Mouse (Mus musculus): ENCODE results near the gene Ror2. TPM values are rescaled to one million over a fixed set of nuclear protein-coding genes. Genes with fewer than 3 reads are reported as not detected.

The Ror2 gene
- polyA plus RNA-seq, 1 experiment from 2014 or later = 13.4 TPM

GRCm38 (mm10) chr13:53158405-53159005, 127.4 kb downstream of the Ror2 start:
- Histone ChIP-seq H3K27me3 (ENCODE audit: control insufficient read depth, insufficient read depth, low read depth, low read length) (no peaks in the 10 kb centered on the region), H3K4me3 (ENCODE audit: low read length) (no peak overlapping the region), H3K36me3 (ENCODE audit: control insufficient read depth, insufficient read depth, low read length) (no peaks in the 10 kb centered on the region), H3K27ac (ENCODE audit: low read length) (no peak overlapping the region), H3K9me3 (ENCODE audit: control insufficient read depth, low read length) (no peaks in the 10 kb centered on the region), H3K4me1 (replicated peaks; ENCODE audit: control insufficient read depth, insufficient read depth, low read length) (peaks cover 40% of the 10 kb centered on the region), H3K9ac (ENCODE audit: low read length) (no peak overlapping the region), H3K4me2 (ENCODE audit: low read depth, low read length) (no peak overlapping the region)
- no peak; the same call in 1 of the 2 replicates for ATAC-seq (ENCODE audit: low read depth)
- 48% methylated on average over 9 of the region's 9 CpGs for whole genome bisulfite sequencing

GRCm38 (mm10) chr13:53156911-53157310, 129.0 kb downstream of the Ror2 start:
- no peak for ATAC-seq (ENCODE audit: low read depth)
- no peaks in the 10 kb centered on the region for H3K36me3 ChIP-seq (ENCODE audit: control insufficient read depth, insufficient read depth, low read length)
- no peak overlapping the region for H3K4me2 ChIP-seq (ENCODE audit: low read depth, low read length)
- no peaks in the 10 kb centered on the region for H3K27me3 ChIP-seq (ENCODE audit: control insufficient read depth, insufficient read depth, low read depth, low read length)
- H3K4me3 ChIP-seq (ENCODE audit: low read length) = no peak overlapping the region
- peaks cover 31% of the 10 kb centered on the region for H3K4me1 ChIP-seq (replicated peaks; ENCODE audit: control insufficient read depth, insufficient read depth, low read length)
- no peak overlapping the region for H3K27ac ChIP-seq (ENCODE audit: low read length)
- no peak overlapping the region for H3K9ac ChIP-seq (ENCODE audit: low read length)
- WGBS = 66% methylated on average over 15 of the region's 15 CpGs
- H3K9me3 ChIP-seq (ENCODE audit: control insufficient read depth, low read length) = no peaks in the 10 kb centered on the region

- no peak overlapping the region for H3K9ac ChIP-seq (ENCODE audit: low read length)
Measured at GRCm38 (mm10) chr13:53156282-53156681, 129.6 kb downstream of the Ror2 start.

GRCm38 (mm10) chr13:53145511-53145910, 140.4 kb downstream of the Ror2 start:
- Histone ChIP-seq H3K9ac (ENCODE audit: low read length) (no peak overlapping the region), H3K27ac (ENCODE audit: low read length) (no peak overlapping the region), H3K4me2 (ENCODE audit: low read depth, low read length) (no peak overlapping the region), H3K9me3 (ENCODE audit: control insufficient read depth, low read length) (no peaks in the 10 kb centered on the region), H3K4me3 (ENCODE audit: low read length) (no peak overlapping the region), H3K27me3 (ENCODE audit: control insufficient read depth, insufficient read depth, low read depth, low read length) (no peaks in the 10 kb centered on the region), H3K36me3 (ENCODE audit: control insufficient read depth, insufficient read depth, low read length) (no peaks in the 10 kb centered on the region), H3K4me1 (replicated peaks; ENCODE audit: control insufficient read depth, insufficient read depth, low read length) (0 out of 2 replicates have a peak, but pooled peaks cover 5% of the 10 kb centered on the region)
- no peak for ATAC-seq (ENCODE audit: low read depth)
- WGBS = 63% methylated on average over 3 of the region's 3 CpGs

More at GRCm38 (mm10) chr13:53156282-53156681, 129.6 kb downstream of the Ror2 start:
- Histone ChIP-seq H3K4me3 (ENCODE audit: low read length) (no peak overlapping the region), H3K4me1 (replicated peaks; ENCODE audit: control insufficient read depth, insufficient read depth, low read length) (peaks cover 37% of the 10 kb centered on the region), H3K27ac (ENCODE audit: low read length) (no peak overlapping the region), H3K27me3 (ENCODE audit: control insufficient read depth, insufficient read depth, low read depth, low read length) (no peaks in the 10 kb centered on the region), H3K4me2 (ENCODE audit: low read depth, low read length) (no peak overlapping the region), H3K9me3 (ENCODE audit: control insufficient read depth, low read length) (no peaks in the 10 kb centered on the region), H3K36me3 (ENCODE audit: control insufficient read depth, insufficient read depth, low read length) (no peaks in the 10 kb centered on the region)
- ATAC-seq (ENCODE audit: low read depth) = peak; percentile 6; the same call in 1 of the 2 replicates
- WGBS = 63% methylated on average over 6 of the region's 6 CpGs

GRCm38 (mm10) chr13:53143076-53143475, 142.8 kb downstream of the Ror2 start:
- WGBS = 39% methylated on average over 5 of the region's 5 CpGs

GRCm38 (mm10) chr13:53142268-53142667, 143.7 kb downstream of the Ror2 start:
- Histone ChIP-seq H3K9me3 (ENCODE audit: control insufficient read depth, low read length) (peaks cover 6% of the 10 kb centered on the region; the same call in 1 of the 2 replicates), H3K27me3 (ENCODE audit: control insufficient read depth, insufficient read depth, low read depth, low read length) (no peaks in the 10 kb centered on the region), H3K27ac (ENCODE audit: low read length) (no peak overlapping the region), H3K36me3 (ENCODE audit: control insufficient read depth, insufficient read depth, low read length) (no peaks in the 10 kb centered on the region), H3K9ac (ENCODE audit: low read length) (no peak overlapping the region), H3K4me2 (ENCODE audit: low read depth, low read length) (no peak overlapping the region), H3K4me3 (ENCODE audit: low read length) (no peak overlapping the region), H3K4me1 (replicated peaks; ENCODE audit: control insufficient read depth, insufficient read depth, low read length) (0 out of 2 replicates have a peak, but pooled peaks cover 5% of the 10 kb centered on the region)
- ATAC-seq (ENCODE audit: low read depth) = no peak
- 75% methylated on average over 10 of the region's 10 CpGs for WGBS

More at GRCm38 (mm10) chr13:53143076-53143475, 142.8 kb downstream of the Ror2 start:
- Histone ChIP-seq H3K27ac (ENCODE audit: low read length) (no peak overlapping the region), H3K36me3 (ENCODE audit: control insufficient read depth, insufficient read depth, low read length) (no peaks in the 10 kb centered on the region), H3K4me2 (ENCODE audit: low read depth, low read length) (no peak overlapping the region), H3K9me3 (ENCODE audit: control insufficient read depth, low read length) (peaks cover 4% of the 10 kb centered on the region; the same call in 1 of the 2 replicates), H3K4me1 (replicated peaks; ENCODE audit: control insufficient read depth, insufficient read depth, low read length) (0 out of 2 replicates have a peak, but pooled peaks cover 5% of the 10 kb centered on the region), H3K9ac (ENCODE audit: low read length) (no peak overlapping the region), H3K27me3 (ENCODE audit: control insufficient read depth, insufficient read depth, low read depth, low read length) (no peaks in the 10 kb centered on the region), H3K4me3 (ENCODE audit: low read length) (no peak overlapping the region)
- ATAC-seq (ENCODE audit: low read depth) = no peak

GRCm38 (mm10) chr13:53140298-53140697, 145.6 kb downstream of the Ror2 start:
- Histone ChIP-seq H3K4me3 (ENCODE audit: low read length) (no peak overlapping the region), H3K36me3 (ENCODE audit: control insufficient read depth, insufficient read depth, low read length) (no peaks in the 10 kb centered on the region), H3K9me3 (ENCODE audit: control insufficient read depth, low read length) (peaks cover 6% of the 10 kb centered on the region; the same call in 1 of the 2 replicates), H3K4me2 (ENCODE audit: low read depth, low read length) (no peak overlapping the region), H3K27ac (ENCODE audit: low read length) (no peak overlapping the region), H3K27me3 (ENCODE audit: control insufficient read depth, insufficient read depth, low read depth, low read length) (no peaks in the 10 kb centered on the region), H3K9ac (ENCODE audit: low read length) (no peak overlapping the region), H3K4me1 (replicated peaks; ENCODE audit: control insufficient read depth, insufficient read depth, low read length) (0 out of 2 replicates have a peak, but pooled peaks cover 5% of the 10 kb centered on the region)
- ATAC-seq (ENCODE audit: low read depth) = no peak
- 90% methylated on average over 2 of the region's 2 CpGs for WGBS

- WGBS = 66% methylated on average over 13 of the region's 13 CpGs
- Histone ChIP-seq H3K4me2 (ENCODE audit: low read depth, low read length) (no peak overlapping the region), H3K4me1 (replicated peaks; ENCODE audit: control insufficient read depth, insufficient read depth, low read length) (no peaks in the 10 kb centered on the region), H3K27me3 (ENCODE audit: control insufficient read depth, insufficient read depth, low read depth, low read length) (no peaks in the 10 kb centered on the region), H3K36me3 (ENCODE audit: control insufficient read depth, insufficient read depth, low read length) (no peaks in the 10 kb centered on the region), H3K9ac (ENCODE audit: low read length) (no peak overlapping the region), H3K27ac (ENCODE audit: low read length) (no peak overlapping the region), H3K9me3 (ENCODE audit: control insufficient read depth, low read length) (no peaks in the 10 kb centered on the region), H3K4me3 (ENCODE audit: low read length) (no peak overlapping the region)
- no peak for ATAC-seq (ENCODE audit: low read depth)
Measured at GRCm38 (mm10) chr13:53130567-53130966, 155.4 kb downstream of the Ror2 start.

GRCm38 (mm10) chr13:53130032-53130431, 155.9 kb downstream of the Ror2 start:
- Histone ChIP-seq H3K9ac (ENCODE audit: low read length) (no peak overlapping the region), H3K9me3 (ENCODE audit: control insufficient read depth, low read length) (no peaks in the 10 kb centered on the region), H3K4me3 (ENCODE audit: low read length) (no peak overlapping the region), H3K4me2 (ENCODE audit: low read depth, low read length) (no peak overlapping the region), H3K27ac (ENCODE audit: low read length) (no peak overlapping the region), H3K36me3 (ENCODE audit: control insufficient read depth, insufficient read depth, low read length) (no peaks in the 10 kb centered on the region), H3K27me3 (ENCODE audit: control insufficient read depth, insufficient read depth, low read depth, low read length) (no peaks in the 10 kb centered on the region), H3K4me1 (replicated peaks; ENCODE audit: control insufficient read depth, insufficient read depth, low read length) (no peaks in the 10 kb centered on the region)
- no peak for ATAC-seq (ENCODE audit: low read depth)
- 69% methylated on average over 5 of the region's 5 CpGs for WGBS

Measured in lung, embryonic 16.5 days (tissue).